Mouse (Mus musculus): ENCODE data around the gene Cmip. TPM values are rescaled to one million over a fixed set of nuclear protein-coding genes. Genes with fewer than 3 reads are reported as not detected.
A peak's percentile ranks its signal among the peaks of the same experiment; 100 is the strongest.

Gene Cmip
- polyA plus RNA-seq, 2 experiments, result 27.1 to 39.7 TPM

DNA sequence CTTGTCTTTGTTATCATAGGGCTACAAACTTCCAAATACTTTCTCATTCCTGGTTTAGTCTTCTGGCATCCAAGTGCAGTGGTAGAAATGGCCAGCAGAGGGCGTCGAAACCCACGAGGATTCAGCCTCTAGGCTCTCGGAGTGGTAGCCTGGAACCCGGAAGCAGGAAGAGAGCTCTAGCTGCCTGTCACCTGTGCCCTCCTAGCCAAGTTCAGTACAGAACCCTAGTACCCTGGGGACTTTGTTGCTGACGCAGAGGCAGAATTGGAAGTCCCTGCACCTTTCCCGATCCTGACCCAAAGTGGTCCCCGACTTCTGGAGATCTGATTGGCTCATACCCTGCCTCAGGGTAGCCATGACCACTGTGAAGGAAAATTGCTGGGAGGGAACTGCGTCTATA lies 32.2 kb upstream of the Cmip start:
- peak; percentile 86 for ATAC-seq (ENCODE audit: low FRiP score, low read depth)
- H3K9me3 ChIP-seq (ENCODE audit: control insufficient read depth, low read length), result no peaks in the 10 kb centered on the region
- no peak for TF ChIP-seq POLR2A (IDR thresholded peaks at IDR 0.05; ENCODE audit: borderline replicate concordance, extremely low read depth, insufficient read depth, insufficient read length)
- no peaks in the 10 kb centered on the region for H3K4me1 ChIP-seq (ENCODE audit: control insufficient read depth, insufficient read depth, low read length)
- no peak overlapping the region for H3K27ac ChIP-seq (replicated peaks; ENCODE audit: low read depth, low read length)
- H3K9ac ChIP-seq (ENCODE audit: low read depth, low read length, severe bottlenecking), result no peak overlapping the region
- peak overlapping the region; percentile 25 for H3K4me3 ChIP-seq (replicated peaks; ENCODE audit: low read length)
- WGBS, result 14% methylated on average over 9 of the region's 9 CpGs
- H3K27me3 ChIP-seq (ENCODE audit: control insufficient read depth, insufficient read depth, low read length), result no peaks in the 10 kb centered on the region
- H3K4me2 ChIP-seq (replicated peaks; ENCODE audit: low read depth, low read length, severe bottlenecking), result peak overlapping the region; percentile 47
- DNase-seq (ENCODE audit: low spot score), result peak; percentile 83
- no peaks in the 10 kb centered on the region for H3K36me3 ChIP-seq (ENCODE audit: control insufficient read depth, insufficient read depth, low read length)

- ATAC-seq (ENCODE audit: low FRiP score, low read depth), result no peak
- Histone ChIP-seq H3K27ac (replicated peaks; ENCODE audit: low read depth, low read length) (no peak overlapping the region), H3K9ac (ENCODE audit: low read depth, low read length, severe bottlenecking) (no peak overlapping the region), H3K27me3 (ENCODE audit: control insufficient read depth, insufficient read depth, low read length) (no peaks in the 10 kb centered on the region), H3K4me3 (replicated peaks; ENCODE audit: low read length) (no peak overlapping the region), H3K4me2 (replicated peaks; ENCODE audit: low read depth, low read length, severe bottlenecking) (no peak overlapping the region), H3K4me1 (ENCODE audit: control insufficient read depth, insufficient read depth, low read length) (no peaks in the 10 kb centered on the region), H3K9me3 (ENCODE audit: control insufficient read depth, low read length) (no peaks in the 10 kb centered on the region), H3K36me3 (ENCODE audit: control insufficient read depth, insufficient read depth, low read length) (no peaks in the 10 kb centered on the region)
- no peak for TF ChIP-seq POLR2A (IDR thresholded peaks at IDR 0.05; ENCODE audit: borderline replicate concordance, extremely low read depth, insufficient read depth, insufficient read length)
- 84% methylated on average over 12 of the region's 12 CpGs for WGBS
- no peak for DNase-seq (ENCODE audit: low spot score)
Measured at GRCm38 (mm10) chr8:117226306-117226705, 30.6 kb upstream of the Cmip start.

DNA sequence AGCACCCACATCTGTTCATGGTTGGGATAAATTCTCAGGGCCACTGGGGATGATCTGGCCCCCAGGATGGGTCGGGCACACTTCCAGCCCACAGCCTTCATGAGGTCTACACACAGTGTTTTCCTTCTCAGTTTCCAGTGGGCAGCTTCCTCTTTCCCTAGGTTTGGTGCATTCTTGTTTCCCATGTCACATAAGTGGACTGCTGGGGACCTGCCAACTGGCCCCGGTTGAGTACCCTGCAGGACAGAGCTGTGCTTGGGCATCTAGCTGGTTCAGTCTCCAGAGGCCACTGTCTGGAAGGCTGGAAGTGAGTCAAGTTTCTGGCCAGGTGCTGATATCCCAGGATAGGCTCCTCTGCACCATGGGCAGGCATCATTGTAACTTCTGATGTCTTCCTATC lies 29.5 kb upstream of the Cmip start:
- H3K9ac ChIP-seq (ENCODE audit: low read depth, low read length, severe bottlenecking), result no peak overlapping the region
- H3K4me2 ChIP-seq (replicated peaks; ENCODE audit: low read depth, low read length, severe bottlenecking), result no peak overlapping the region
- 75% methylated on average over 2 of the region's 2 CpGs for WGBS
- DNase-seq (ENCODE audit: low spot score) (no peak), ATAC-seq (ENCODE audit: low FRiP score, low read depth) (no peak)
- no peak overlapping the region for H3K27ac ChIP-seq (replicated peaks; ENCODE audit: low read depth, low read length)
- H3K27me3 ChIP-seq (ENCODE audit: control insufficient read depth, insufficient read depth, low read length), result no peaks in the 10 kb centered on the region
- no peaks in the 10 kb centered on the region for H3K36me3 ChIP-seq (ENCODE audit: control insufficient read depth, insufficient read depth, low read length)
- no peak overlapping the region for H3K4me3 ChIP-seq (replicated peaks; ENCODE audit: low read length)
- no peak for TF ChIP-seq POLR2A (IDR thresholded peaks at IDR 0.05; ENCODE audit: borderline replicate concordance, extremely low read depth, insufficient read depth, insufficient read length)
- H3K4me1 ChIP-seq (ENCODE audit: control insufficient read depth, insufficient read depth, low read length), result no peaks in the 10 kb centered on the region
- no peaks in the 10 kb centered on the region for H3K9me3 ChIP-seq (ENCODE audit: control insufficient read depth, low read length)

- Histone ChIP-seq H3K36me3 (ENCODE audit: control insufficient read depth, insufficient read depth, low read length) (no peaks in the 10 kb centered on the region), H3K4me3 (replicated peaks; ENCODE audit: low read length) (no peak overlapping the region), H3K27ac (replicated peaks; ENCODE audit: low read depth, low read length) (no peak overlapping the region), H3K4me2 (replicated peaks; ENCODE audit: low read depth, low read length, severe bottlenecking) (no peak overlapping the region), H3K27me3 (ENCODE audit: control insufficient read depth, insufficient read depth, low read length) (no peaks in the 10 kb centered on the region), H3K9me3 (ENCODE audit: control insufficient read depth, low read length) (no peaks in the 10 kb centered on the region), H3K9ac (ENCODE audit: low read depth, low read length, severe bottlenecking) (no peak overlapping the region), H3K4me1 (ENCODE audit: control insufficient read depth, insufficient read depth, low read length) (no peaks in the 10 kb centered on the region)
- no peak for TF ChIP-seq POLR2A (IDR thresholded peaks at IDR 0.05; ENCODE audit: borderline replicate concordance, extremely low read depth, insufficient read depth, insufficient read length)
- no peak for ATAC-seq (ENCODE audit: low FRiP score, low read depth)
- no peak for DNase-seq (ENCODE audit: low spot score)
- 87% methylated on average over 7 of the region's 7 CpGs for whole genome bisulfite sequencing
Measured at GRCm38 (mm10) chr8:117233199-117233598, 23.7 kb upstream of the Cmip start.

DNA sequence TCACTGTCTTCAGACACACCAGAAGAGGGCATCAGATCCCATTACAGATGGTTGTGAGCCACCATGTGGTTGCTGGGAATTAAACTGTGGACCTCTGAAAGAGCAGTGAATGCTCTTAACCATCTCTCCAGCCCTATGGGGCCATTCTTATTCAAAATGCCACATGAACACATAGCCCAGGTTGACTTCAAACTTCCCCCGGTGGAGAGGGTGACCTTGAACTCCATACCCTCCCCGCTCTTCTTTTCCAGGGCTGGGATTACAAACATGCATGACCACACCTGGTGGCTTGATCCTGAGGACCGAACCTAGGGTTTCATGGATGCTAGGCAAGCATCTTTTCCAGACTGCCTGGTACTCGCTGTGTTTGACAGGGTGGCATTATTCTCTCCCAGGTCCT lies 20.3 kb upstream of the Cmip start:
- H3K27me3 ChIP-seq (ENCODE audit: control insufficient read depth, insufficient read depth, low read length), result no peaks in the 10 kb centered on the region
- H3K4me2 ChIP-seq (replicated peaks; ENCODE audit: low read depth, low read length, severe bottlenecking), result no peak overlapping the region
- H3K9me3 ChIP-seq (ENCODE audit: control insufficient read depth, low read length), result no peaks in the 10 kb centered on the region
- ATAC-seq (ENCODE audit: low FRiP score, low read depth), result no peak
- H3K27ac ChIP-seq (replicated peaks; ENCODE audit: low read depth, low read length), result no peak overlapping the region
- H3K9ac ChIP-seq (ENCODE audit: low read depth, low read length, severe bottlenecking), result no peak overlapping the region
- no peaks in the 10 kb centered on the region for H3K4me1 ChIP-seq (ENCODE audit: control insufficient read depth, insufficient read depth, low read length)
- H3K36me3 ChIP-seq (ENCODE audit: control insufficient read depth, insufficient read depth, low read length), result no peaks in the 10 kb centered on the region
- WGBS, result 90% methylated on average over 4 of the region's 4 CpGs
- no peak for DNase-seq (ENCODE audit: low spot score)
- no peak for TF ChIP-seq POLR2A (IDR thresholded peaks at IDR 0.05; ENCODE audit: borderline replicate concordance, extremely low read depth, insufficient read depth, insufficient read length)
- H3K4me3 ChIP-seq (replicated peaks; ENCODE audit: low read length), result no peak overlapping the region

DNA sequence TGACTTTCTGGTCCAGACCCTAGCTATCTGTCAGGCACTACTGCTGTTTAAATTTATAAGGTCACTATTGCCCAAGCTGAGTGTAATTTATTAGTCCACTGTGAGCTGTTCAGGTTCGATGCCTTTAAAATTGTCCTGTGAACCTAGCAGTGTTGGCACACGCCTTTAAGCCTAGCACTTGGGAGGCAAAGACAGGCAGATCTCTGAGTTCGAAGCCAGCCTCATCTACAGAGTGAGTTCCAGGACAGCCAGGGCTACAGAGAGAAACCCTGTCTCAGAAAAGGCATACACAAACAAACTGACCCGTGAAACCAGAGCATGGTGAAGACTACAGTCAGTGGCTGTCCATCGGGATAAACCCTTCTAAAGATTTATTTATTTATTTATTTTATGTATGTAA lies 16.5 kb upstream of the Cmip start:
- no peaks in the 10 kb centered on the region for H3K4me1 ChIP-seq (ENCODE audit: control insufficient read depth, insufficient read depth, low read length)
- ATAC-seq (ENCODE audit: low FRiP score, low read depth) (no peak), DNase-seq (ENCODE audit: low spot score) (no peak)
- no peaks in the 10 kb centered on the region for H3K27me3 ChIP-seq (ENCODE audit: control insufficient read depth, insufficient read depth, low read length)
- no peak for TF ChIP-seq POLR2A (IDR thresholded peaks at IDR 0.05; ENCODE audit: borderline replicate concordance, extremely low read depth, insufficient read depth, insufficient read length)
- no peaks in the 10 kb centered on the region for H3K9me3 ChIP-seq (ENCODE audit: control insufficient read depth, low read length)
- H3K4me2 ChIP-seq (replicated peaks; ENCODE audit: low read depth, low read length, severe bottlenecking), result no peak overlapping the region
- WGBS, result 68% methylated on average over 5 of the region's 5 CpGs
- H3K27ac ChIP-seq (replicated peaks; ENCODE audit: low read depth, low read length), result no peak overlapping the region
- H3K9ac ChIP-seq (ENCODE audit: low read depth, low read length, severe bottlenecking), result no peak overlapping the region
- H3K4me3 ChIP-seq (replicated peaks; ENCODE audit: low read length), result no peak overlapping the region
- H3K36me3 ChIP-seq (ENCODE audit: control insufficient read depth, insufficient read depth, low read length), result no peaks in the 10 kb centered on the region
